Mouse (Mus musculus): Measurements from ENCODE around the gene Notch2.

DNA sequence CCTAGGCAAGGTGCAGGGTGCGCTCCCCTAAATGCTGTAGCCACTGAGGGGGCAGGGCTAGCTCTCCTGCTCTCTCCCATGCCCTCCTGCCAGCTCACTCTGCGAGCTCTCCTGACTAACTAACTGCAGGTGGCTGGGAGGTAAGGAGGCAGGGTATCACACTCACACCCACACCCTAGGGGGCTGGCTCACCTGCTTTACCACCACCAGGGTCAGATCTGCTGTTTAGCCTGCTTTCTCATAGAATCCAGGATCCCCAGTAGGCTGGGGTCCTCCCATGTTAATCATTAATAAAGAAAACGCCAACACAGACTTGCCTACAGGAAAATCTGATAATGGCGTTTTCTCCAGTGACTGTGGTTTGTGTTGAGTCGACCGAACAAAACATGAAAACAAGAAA, 106.0 kb downstream of the Notch2 start:
- TF ChIP-seq CTCF (IDR thresholded peaks at IDR 0.05) (no peak), EP300 (IDR thresholded peaks at IDR 0.05) (no peak)

Measured in lung, postnatal 0 days (tissue).